Comparison of ENCODE assay signal across 8 mouse cellular contexts in genomic region chr19:5051031-5051430, GRCm38 (mm10). TPM values are rescaled to one million over a fixed set of nuclear protein-coding genes. Genes with fewer than 3 reads are reported as not detected.
DNase-seq lines count a peak whose midpoint lies in the region; ATAC-seq and TF ChIP-seq lines count a peak whose summit lies in the region.

No protein-coding gene starts in this region.

- H3K4me2 ChIP-seq in forebrain, embryonic 16.5 days (ENCODE audit: low read length) = no peak overlapping the region
- peak overlapping the region; percentile 51 for H3K4me2 ChIP-seq in liver, embryonic 11.5 days

- peaks cover 43% of the 10 kb centered on the region for H3K79me3 ChIP-seq in C2C12 (ENCODE audit: low read depth)

- H3K27ac ChIP-seq in forebrain, embryonic 16.5 days (ENCODE audit: low read length) = no peak overlapping the region
- no peak overlapping the region; the same call in 1 of the 2 replicates for H3K27ac ChIP-seq in liver, embryonic 11.5 days (ENCODE audit: low read depth, low read length)

- H3ac ChIP-seq in C2C12 (ENCODE audit: control insufficient read depth, insufficient read length, low read depth) = peak overlapping the region; percentile 87

- H3K9ac ChIP-seq in forebrain, embryonic 16.5 days (replicated peaks; ENCODE audit: low read depth, low read length) = no peak overlapping the region
- H3K9ac ChIP-seq in liver, embryonic 11.5 days (ENCODE audit: low read depth, low read length) = 0 out of 2 replicates have a peak overlapping the region, but pooled peaks have one; percentile 20

- WGBS in forebrain, embryonic 16.5 days = 9% methylated on average over 17 of the region's 17 CpGs
- 17% methylated on average over 17 of the region's 17 CpGs for WGBS in liver, embryonic 11.5 days

- H3K79me2 ChIP-seq in C2C12 (ENCODE audit: control insufficient read depth, insufficient read depth) = peaks cover 56% of the 10 kb centered on the region

- H3K4me1 ChIP-seq in forebrain, embryonic 16.5 days (replicated peaks; ENCODE audit: control insufficient read depth, insufficient read depth, low read length) = peaks cover 4% of the 10 kb centered on the region; the same call in 1 of the 2 replicates
- no peaks in the 10 kb centered on the region for H3K4me1 ChIP-seq in liver, embryonic 11.5 days (replicated peaks; ENCODE audit: control insufficient read depth, insufficient read depth, low read length)

- peak overlapping the region; percentile 84 for H3K4me3 ChIP-seq in C2C12 (ENCODE audit: insufficient read depth, poor library complexity, severe bottlenecking)
- H3K4me3 ChIP-seq in forebrain, embryonic 16.5 days (replicated peaks; ENCODE audit: low read length) = no peak overlapping the region
- peak overlapping the region; percentile 31 for H3K4me3 ChIP-seq in liver, embryonic 11.5 days (ENCODE audit: low read depth, low read length)

- no peaks in the 10 kb centered on the region for H3K9me3 ChIP-seq in forebrain, embryonic 16.5 days (ENCODE audit: control insufficient read depth, low read length)
- no peaks in the 10 kb centered on the region for H3K9me3 ChIP-seq in liver, embryonic 11.5 days (ENCODE audit: control insufficient read depth, low read length)

- intact Hi-C loops in gastrocnemius, postnatal 36 days (cut with DNase I) = no loop called here

- ATAC-seq in forebrain, embryonic 16.5 days = peak; percentile 3; the same call in 1 of the 2 replicates
- peak; percentile 35; the same call in 1 of the 2 replicates for ATAC-seq in liver, embryonic 11.5 days (replicated peaks; ENCODE audit: low FRiP score)

- peaks cover 63% of the 10 kb centered on the region for H3K36me3 ChIP-seq in C2C12 (ENCODE audit: control insufficient read depth, insufficient read depth)
- H3K36me3 ChIP-seq in forebrain, embryonic 16.5 days (ENCODE audit: control insufficient read depth, insufficient read depth) = 0 out of 2 replicates have a peak, but pooled peaks cover 5% of the 10 kb centered on the region
- peaks cover 15% of the 10 kb centered on the region; the same call in 1 of the 2 replicates for H3K36me3 ChIP-seq in liver, embryonic 11.5 days (ENCODE audit: control insufficient read depth, insufficient read depth, low read length)

- no peak for TF ChIP-seq CTCF in C2C12 (IDR thresholded peaks at IDR 0.05; ENCODE audit: control insufficient read depth, insufficient read depth, insufficient read length)

- H3K27me3 ChIP-seq in C2C12 (ENCODE audit: control insufficient read depth, insufficient read depth, insufficient read length) = no peaks in the 10 kb centered on the region
- H3K27me3 ChIP-seq in forebrain, embryonic 16.5 days (replicated peaks; ENCODE audit: control insufficient read depth, insufficient read depth, low read length) = peaks cover 23% of the 10 kb centered on the region
- peaks cover 36% of the 10 kb centered on the region for H3K27me3 ChIP-seq in liver, embryonic 11.5 days (replicated peaks; ENCODE audit: control insufficient read depth, insufficient read depth, low read length)

- peak; percentile 50 for DNase-seq in embryo, embryonic 11 days
- DNase-seq in embryo, embryonic 10.5 days (ENCODE audit: low spot score) = no peak
- DNase-seq in liver, embryonic 11.5 days (ENCODE audit: low spot score) = no peak
- no peak for DNase-seq in right cerebral cortex, adult 18-20 months
- DNase-seq in gastrocnemius, postnatal 36 days = no peak
- no peak for DNase-seq in retina, postnatal 1 day

TF ChIP-seq in C2C12, 6 proteins besides CTCF, POLR2A, EP300 and RAD21:
- no peak for TF ChIP-seq MYOG (IDR thresholded peaks at IDR 0.05; ENCODE audit: control insufficient read depth, extremely low read depth, insufficient read length)
- peak; percentile 56 for TF ChIP-seq MAX (IDR thresholded peaks at IDR 0.05)

RNA-seq across cellular contexts. Expression of gene Rin1, which starts 0.8 kb away (rescaled TPM):
- polyA plus RNA-seq in C2C12 (2012; fragmentation: generic; extraction: Trizol) = 48.9 TPM
- 1.3 and 1.9 TPM in 2 replicates for polyA plus RNA-seq in forebrain, embryonic 16.5 days (2015; fragmentation: Nextera tagmentation; extraction: Ambion mirVana)
- polyA plus RNA-seq in liver, embryonic 11.5 days (2014; fragmentation: Nextera tagmentation; extraction: Ambion mirVana) = 1.3 and 1.4 TPM in 2 replicates
- total RNA-seq in gastrocnemius, postnatal 36 days (2021) = 1 to 10 TPM in 1 of 2 experiments, under 1 TPM in 1; 0.52 to 1.3 TPM

RNA-seq across cellular contexts. Expression of gene Brms1, which starts 9.9 kb away (rescaled TPM):
- polyA plus RNA-seq in C2C12 (2012; fragmentation: generic; extraction: Trizol) = 55.3 TPM
- polyA plus RNA-seq in forebrain, embryonic 16.5 days (2015; fragmentation: Nextera tagmentation; extraction: Ambion mirVana) = 50.2 and 51.2 TPM in 2 replicates
- 61.2 and 61.3 TPM in 2 replicates for polyA plus RNA-seq in liver, embryonic 11.5 days (2014; fragmentation: Nextera tagmentation; extraction: Ambion mirVana)
- 10 to 100 TPM; 11.5 to 14.1 TPM for total RNA-seq in gastrocnemius, postnatal 36 days (2021)

RNA-seq across cellular contexts. Expression of gene AC124502.3, which starts 12.3 kb away (rescaled TPM):
- polyA plus RNA-seq in C2C12 (2012; fragmentation: generic; extraction: Trizol) = 1.5 TPM
- 2.1 and 2.9 TPM in 2 replicates for polyA plus RNA-seq in forebrain, embryonic 16.5 days (2015; fragmentation: Nextera tagmentation; extraction: Ambion mirVana)
- polyA plus RNA-seq in liver, embryonic 11.5 days (2014; fragmentation: Nextera tagmentation; extraction: Ambion mirVana) = 1.1 TPM in 2 replicates
- under 1 TPM; 0.87 to 0.96 TPM for total RNA-seq in gastrocnemius, postnatal 36 days (2021)

RNA-seq across cellular contexts. Expression of gene B4gat1, which starts 12.4 kb away (rescaled TPM):
- polyA plus RNA-seq in C2C12 (2012; fragmentation: generic; extraction: Trizol) = 28.1 TPM
- 58.2 and 62.5 TPM in 2 replicates for polyA plus RNA-seq in forebrain, embryonic 16.5 days (2015; fragmentation: Nextera tagmentation; extraction: Ambion mirVana)
- polyA plus RNA-seq in liver, embryonic 11.5 days (2014; fragmentation: Nextera tagmentation; extraction: Ambion mirVana) = 19.1 and 21.3 TPM in 2 replicates
- total RNA-seq in gastrocnemius, postnatal 36 days (2021) = 10 to 100 TPM; 20.5 to 20.8 TPM

RNA-seq across cellular contexts. Expression of gene Cd248, which starts 16.8 kb away (rescaled TPM):
- polyA plus RNA-seq in C2C12 (2012; fragmentation: generic; extraction: Trizol) = 3.2 TPM
- 11.9 and 14.3 TPM in 2 replicates for polyA plus RNA-seq in forebrain, embryonic 16.5 days (2015; fragmentation: Nextera tagmentation; extraction: Ambion mirVana)
- 28.6 and 29.3 TPM in 2 replicates for polyA plus RNA-seq in liver, embryonic 11.5 days (2014; fragmentation: Nextera tagmentation; extraction: Ambion mirVana)
- total RNA-seq in gastrocnemius, postnatal 36 days (2021) = 10 to 100 TPM; 12.4 to 12.5 TPM

Comparison
In these comparisons a context has a peak if more than half of its experiments do, and no peak if none do; other contexts are left out.
1. RNA of gene Rin1, which starts 0.8 kb away (polyA plus RNA-seq): 48.9 TPM in C2C12 (single experiment); 1.3 to 1.9 TPM in forebrain, embryonic 16.5 days and 1.3 to 1.4 TPM in liver, embryonic 11.5 days; every median in the first group is over 10 times any median in the second.